Mouse (Mus musculus): ENCODE results near the gene Ankfn1.
A peak's percentile ranks its signal among the peaks of the same experiment; 100 is the strongest.

The Ankfn1 gene

GRCm38 (mm10) chr11:89574269-89574838 lies 203.1 kb downstream of the Ankfn1 start:
- DNase-seq = no peak

- no peak for DNase-seq
Measured at GRCm38 (mm10) chr11:89569391-89570145, 207.9 kb downstream of the Ankfn1 start.

GRCm38 (mm10) chr11:89568246-89568645 lies 209.2 kb downstream of the Ankfn1 start:
- no peak for DNase-seq

GRCm38 (mm10) chr11:89551441-89551840 lies 226.0 kb downstream of the Ankfn1 start:
- no peak for DNase-seq

- no peak for DNase-seq
Measured at GRCm38 (mm10) chr11:89550921-89551320, 226.5 kb downstream of the Ankfn1 start.

GRCm38 (mm10) chr11:89548786-89549185 lies 228.7 kb downstream of the Ankfn1 start:
- no peak for DNase-seq

- DNase-seq = peak; percentile 9 to 14
Measured at GRCm38 (mm10) chr11:89546164-89546563, 231.3 kb downstream of the Ankfn1 start.

- peak in 1 of 2 experiments; percentile 1 for DNase-seq
Measured at GRCm38 (mm10) chr11:89544856-89545817, 232.3 kb downstream of the Ankfn1 start.

- DNase-seq = no peak
Measured at GRCm38 (mm10) chr11:89538376-89538775, 239.1 kb downstream of the Ankfn1 start.

- DNase-seq = no peak
Measured at GRCm38 (mm10) chr11:89527800-89528430, 249.5 kb downstream of the Ankfn1 start.

GRCm38 (mm10) chr11:89515501-89515901 lies 262.0 kb downstream of the Ankfn1 start:
- no peak for DNase-seq

- no peak for DNase-seq
Measured at GRCm38 (mm10) chr11:89508675-89509324, 268.7 kb downstream of the Ankfn1 start.

- no peak for DNase-seq
Measured at GRCm38 (mm10) chr11:89506595-89507245, 270.7 kb downstream of the Ankfn1 start.

- DNase-seq = no peak
Measured at GRCm38 (mm10) chr11:89505046-89505445, 272.4 kb downstream of the Ankfn1 start.

GRCm38 (mm10) chr11:89501796-89502195 lies 275.7 kb downstream of the Ankfn1 start:
- no peak for DNase-seq

- DNase-seq = no peak
Measured at GRCm38 (mm10) chr11:89500961-89501360, 276.5 kb downstream of the Ankfn1 start.

GRCm38 (mm10) chr11:89481084-89481483 lies 296.4 kb downstream of the Ankfn1 start:
- no peak for DNase-seq

GRCm38 (mm10) chr11:89476927-89477326 lies 300.5 kb downstream of the Ankfn1 start:
- DNase-seq = no peak

- DNase-seq = no peak
Measured at GRCm38 (mm10) chr11:89476047-89476446, 301.4 kb downstream of the Ankfn1 start.

- no peak for DNase-seq
Measured at GRCm38 (mm10) chr11:89472871-89473270, 304.6 kb downstream of the Ankfn1 start.

GRCm38 (mm10) chr11:89465381-89465780 lies 312.1 kb downstream of the Ankfn1 start:
- DNase-seq = no peak

GRCm38 (mm10) chr11:89462216-89462615 lies 315.2 kb downstream of the Ankfn1 start:
- no peak for DNase-seq

Measured in cerebellum, postnatal 25 days (tissue).